Mouse (Mus musculus): ENCODE results near the gene Colq. TPM values are rescaled to one million over a fixed set of nuclear protein-coding genes. Genes with fewer than 3 reads are reported as not detected.

Colq gene
- polyA plus RNA-seq, 1 experiment: 1.7 TPM

DNA sequence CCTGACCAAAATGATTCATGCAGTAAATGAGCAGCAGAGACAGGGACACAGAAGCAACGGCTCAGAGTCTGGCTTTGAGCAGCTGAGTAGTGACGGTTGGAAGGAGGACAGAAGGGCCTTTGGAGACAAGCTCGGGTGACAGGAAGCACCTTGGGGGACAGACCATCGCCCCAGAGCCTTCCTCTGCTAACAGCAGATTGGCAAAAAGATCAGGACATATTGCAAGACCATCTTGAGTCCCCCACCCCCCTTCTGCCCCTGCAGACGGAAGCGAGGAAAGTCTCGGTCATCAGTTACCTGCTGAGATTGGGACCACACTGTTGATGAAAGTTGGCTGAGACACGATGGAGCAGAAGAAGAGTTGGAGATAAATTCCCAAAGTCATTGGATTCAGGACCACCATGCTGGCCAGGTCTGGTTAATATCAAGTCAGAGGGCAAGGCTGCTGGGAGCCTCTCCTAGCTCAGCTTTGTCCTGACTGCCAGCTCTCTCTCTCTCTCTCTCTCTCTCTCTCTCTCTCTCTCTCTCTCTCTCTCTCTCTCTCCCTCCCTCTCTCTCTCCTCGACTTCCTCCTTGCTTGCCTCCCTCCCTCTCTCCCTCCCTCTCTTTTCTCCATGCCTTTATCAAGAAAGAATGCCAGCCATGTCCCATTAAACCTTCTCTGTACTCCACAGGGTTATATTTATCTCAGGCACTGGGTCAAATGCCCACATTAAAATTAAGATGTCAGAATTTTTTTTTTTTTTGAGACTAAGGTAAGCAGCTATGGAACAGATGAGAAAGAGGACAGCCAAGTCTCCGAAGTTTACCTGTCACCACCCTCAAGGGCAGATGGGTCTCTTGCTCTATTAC, 14.1 kb downstream of the Colq start:
- 53% methylated on average over 10 of the region's 10 CpGs for WGBS
- no peak for DNase-seq (ENCODE audit: low read depth, low spot score)

DNA sequence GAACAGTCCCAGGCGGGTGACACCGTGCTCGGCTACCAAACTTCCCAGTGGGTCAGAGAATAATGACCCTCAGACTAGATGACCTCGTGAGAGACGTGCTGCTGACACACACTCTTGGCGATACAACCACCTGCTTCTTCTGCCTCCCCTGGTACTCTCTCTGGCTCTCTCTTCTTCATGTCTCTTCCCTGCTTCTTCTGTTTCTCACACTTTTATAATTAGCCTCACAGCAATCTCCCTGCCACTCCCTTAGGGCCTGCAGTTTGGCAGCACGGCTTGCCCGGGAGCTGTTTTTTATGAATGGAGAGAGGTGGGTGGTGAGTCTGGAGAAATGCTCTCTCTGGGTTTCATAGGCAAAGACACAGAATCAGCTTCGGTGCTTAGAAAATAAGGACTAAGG, 15.3 kb downstream of the Colq start:
- WGBS: 66% methylated on average over 9 of the region's 9 CpGs
- no peak for DNase-seq (ENCODE audit: low read depth, low spot score)

DNA sequence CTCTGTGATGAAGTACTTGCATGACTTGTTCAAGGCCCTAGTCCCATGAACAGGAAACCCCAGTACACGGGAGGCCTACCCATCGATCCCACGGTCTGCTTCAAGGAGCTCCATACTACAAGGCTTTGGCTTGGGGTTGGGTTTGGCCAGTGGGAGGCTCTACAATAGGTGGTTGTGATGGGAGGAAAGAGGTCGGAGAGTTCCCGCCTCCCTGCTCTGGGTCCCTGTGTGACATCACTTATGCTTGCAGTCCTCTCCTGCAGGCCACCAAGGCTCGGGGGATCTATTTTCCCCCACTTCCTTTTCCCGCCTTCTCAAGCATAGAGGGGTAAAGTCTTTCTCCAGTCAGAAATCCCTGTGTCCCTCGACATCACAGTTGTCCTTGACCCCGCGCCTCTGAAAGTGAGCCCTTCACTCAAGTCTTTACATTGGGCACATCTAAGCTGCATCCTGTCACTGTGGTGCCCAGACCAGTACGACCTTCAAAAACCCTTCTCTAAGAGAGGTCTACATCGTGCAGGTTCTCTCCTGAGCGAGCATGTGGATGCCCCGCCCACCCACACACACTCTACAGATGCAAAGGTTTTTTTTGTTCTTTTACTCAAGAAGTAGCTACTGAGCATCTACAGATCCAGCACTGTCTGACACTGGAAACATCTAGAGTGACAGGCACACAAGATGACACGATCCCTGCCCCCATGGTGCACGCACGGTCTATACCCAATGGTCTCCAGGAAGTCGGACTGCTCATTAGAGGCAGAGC, 16.1 kb downstream of the Colq start:
- no peak for DNase-seq (ENCODE audit: low read depth, low spot score)
- 86% methylated on average over 18 of the region's 18 CpGs for WGBS

DNA sequence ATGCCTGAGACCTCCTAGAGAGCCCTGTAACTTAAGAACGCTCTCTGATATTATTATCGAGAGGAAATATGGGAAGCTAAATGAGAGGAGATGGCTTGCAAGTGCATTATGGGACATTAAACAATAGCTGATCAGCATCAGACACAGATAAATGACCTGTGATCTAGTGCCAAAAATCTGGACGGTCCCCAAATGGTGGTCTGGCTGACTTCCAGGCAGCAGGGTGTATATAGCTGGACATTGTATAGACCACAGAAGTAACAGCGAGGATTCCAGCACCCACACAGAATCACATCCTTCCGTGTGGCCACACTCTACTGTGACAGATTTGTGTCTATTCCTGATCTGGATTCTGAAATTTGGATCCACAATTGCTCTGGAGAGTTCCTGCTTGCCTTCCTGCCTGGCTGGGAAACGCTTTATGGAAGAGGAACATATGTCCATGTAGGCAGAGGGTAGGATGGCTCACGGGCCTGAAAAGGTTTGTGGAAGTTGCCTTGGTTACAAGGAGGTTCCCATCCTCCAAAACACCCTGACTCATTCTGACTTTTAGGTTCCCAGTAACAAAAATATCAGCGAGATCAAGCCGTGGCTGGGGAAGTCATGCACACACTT, 18.5 kb downstream of the Colq start:
- 62% methylated on average over 9 of the region's 9 CpGs for WGBS
- no peak for DNase-seq (ENCODE audit: low read depth, low spot score)

DNA sequence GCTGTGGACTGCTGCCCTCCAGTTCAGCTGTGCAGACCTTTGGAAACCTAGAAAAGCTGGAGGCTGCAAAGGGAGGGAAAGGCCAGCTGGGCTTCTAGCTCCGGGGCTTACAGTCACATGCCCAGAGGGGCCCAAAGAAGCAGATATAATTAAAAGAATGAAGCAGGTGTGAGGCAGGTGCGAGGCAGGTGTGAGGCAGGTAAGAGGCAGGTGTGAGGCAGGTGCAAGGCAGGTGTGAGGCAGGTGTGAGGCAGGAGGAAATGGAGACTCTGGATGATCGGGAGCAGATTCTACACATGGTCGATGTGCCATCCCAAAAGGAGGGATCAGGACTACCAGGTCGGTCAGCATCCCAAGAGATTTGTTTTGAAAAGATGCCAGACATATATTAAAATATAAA, 19.7 kb downstream of the Colq start:
- 67% methylated on average over 5 of the region's 5 CpGs for WGBS
- DNase-seq (ENCODE audit: low read depth, low spot score): no peak

DNA sequence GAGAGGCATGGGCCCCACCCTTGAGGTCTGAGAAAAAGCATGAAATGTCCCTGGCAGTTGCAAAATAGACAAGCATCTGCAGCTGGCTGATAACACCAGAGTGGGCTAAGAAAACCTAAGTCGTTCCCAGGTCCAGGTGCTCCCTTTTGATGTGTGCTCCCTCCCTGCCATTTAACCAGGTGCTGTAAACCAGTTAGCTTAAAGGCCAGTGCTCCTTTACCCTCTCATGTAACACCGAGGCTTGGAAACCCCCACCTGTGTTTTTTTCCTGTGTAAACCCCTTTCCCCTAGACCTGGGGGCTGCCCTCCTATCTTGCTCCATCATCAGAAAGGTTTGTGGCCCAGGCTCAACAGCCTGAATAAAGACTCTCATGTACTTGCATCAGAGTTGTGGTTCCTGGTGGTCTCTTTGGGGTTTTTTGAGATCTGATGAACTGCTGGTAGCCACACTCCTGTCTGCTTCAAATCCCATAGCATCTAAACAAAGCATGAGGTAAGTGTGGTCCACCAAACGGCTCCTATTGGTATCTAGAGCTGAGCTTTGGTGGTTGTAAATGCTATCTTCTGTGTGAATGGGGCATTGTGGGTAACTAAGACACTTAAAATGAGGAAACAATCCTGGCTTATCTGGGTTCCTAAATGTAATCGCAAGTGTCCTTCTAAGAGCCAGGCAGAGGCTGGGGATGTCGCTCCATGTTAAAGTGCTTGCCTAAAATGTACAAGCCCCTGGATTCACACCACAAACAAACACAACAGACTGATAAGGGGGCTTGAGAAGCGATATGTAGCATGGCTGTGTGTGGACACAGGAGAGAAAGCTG, 20.8 kb downstream of the Colq start:
- no peak for DNase-seq (ENCODE audit: low read depth, low spot score)

DNA sequence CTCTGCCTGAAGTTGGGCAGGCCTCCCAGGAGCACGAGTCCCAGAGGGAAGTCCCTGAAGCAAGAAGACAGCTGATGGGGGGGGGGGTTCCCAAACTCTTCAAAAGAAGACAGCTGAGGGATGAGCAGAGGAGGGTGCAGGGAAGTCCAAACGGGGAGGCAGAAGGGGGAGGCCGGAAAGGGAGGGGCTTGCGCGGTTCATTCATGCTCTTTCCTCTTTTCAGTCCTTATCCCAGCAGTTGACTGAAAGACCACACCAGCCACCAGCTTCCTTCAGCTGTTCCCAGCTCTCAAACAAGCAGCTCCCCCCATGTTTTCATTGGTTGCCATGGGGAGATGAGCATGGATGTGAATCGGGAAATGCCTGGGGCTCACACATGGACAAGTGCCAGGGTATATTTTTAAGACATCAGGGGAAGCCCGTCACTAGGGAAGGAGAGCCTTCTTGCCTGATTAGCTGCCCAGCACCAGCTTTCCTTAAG, 22.0 kb downstream of the Colq start:
- DNase-seq (ENCODE audit: low read depth, low spot score): no peak
- WGBS: 50% methylated on average over 7 of the region's 7 CpGs

More for the DNA sequence above, 20.8 kb downstream of the Colq start:
- 56% methylated on average over 6 of the region's 6 CpGs for WGBS

DNA sequence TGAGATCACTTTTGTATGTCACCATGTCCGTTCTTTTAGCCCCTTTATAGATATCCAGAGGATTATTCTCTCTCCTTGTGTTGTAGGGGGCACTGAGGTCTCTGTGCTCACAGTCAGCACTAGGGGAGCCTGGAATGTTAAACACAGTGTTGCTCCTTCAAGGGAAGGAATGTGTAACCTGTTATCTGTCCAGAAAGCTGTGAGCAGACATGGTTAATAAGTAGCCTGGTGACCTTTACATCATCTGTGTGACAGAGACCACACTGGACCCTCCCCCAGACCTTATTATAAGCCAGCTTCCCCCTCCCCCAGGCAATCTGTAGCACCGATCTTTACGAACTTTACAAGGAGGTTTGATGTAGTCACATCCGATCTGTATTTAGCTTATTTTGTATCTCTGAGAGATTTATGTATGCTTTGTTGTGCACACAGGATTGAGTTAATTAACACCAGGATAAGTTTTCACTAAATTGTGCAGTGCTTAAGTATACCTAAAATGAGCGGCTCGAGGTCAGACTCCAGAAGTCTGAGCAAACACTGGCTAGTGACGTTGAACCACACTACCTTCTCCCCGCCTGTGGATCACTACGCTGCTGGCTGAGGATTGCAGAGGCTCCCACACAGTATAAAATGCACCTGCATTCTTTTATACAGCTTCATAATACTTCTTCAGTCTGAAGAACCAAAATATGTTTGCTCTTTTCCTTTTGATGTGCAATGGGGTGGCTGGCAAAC, 25.5 kb downstream of the Colq start:
- 46% methylated on average over 9 of the region's 9 CpGs for WGBS
- DNase-seq (ENCODE audit: low read depth, low spot score): no peak

DNA sequence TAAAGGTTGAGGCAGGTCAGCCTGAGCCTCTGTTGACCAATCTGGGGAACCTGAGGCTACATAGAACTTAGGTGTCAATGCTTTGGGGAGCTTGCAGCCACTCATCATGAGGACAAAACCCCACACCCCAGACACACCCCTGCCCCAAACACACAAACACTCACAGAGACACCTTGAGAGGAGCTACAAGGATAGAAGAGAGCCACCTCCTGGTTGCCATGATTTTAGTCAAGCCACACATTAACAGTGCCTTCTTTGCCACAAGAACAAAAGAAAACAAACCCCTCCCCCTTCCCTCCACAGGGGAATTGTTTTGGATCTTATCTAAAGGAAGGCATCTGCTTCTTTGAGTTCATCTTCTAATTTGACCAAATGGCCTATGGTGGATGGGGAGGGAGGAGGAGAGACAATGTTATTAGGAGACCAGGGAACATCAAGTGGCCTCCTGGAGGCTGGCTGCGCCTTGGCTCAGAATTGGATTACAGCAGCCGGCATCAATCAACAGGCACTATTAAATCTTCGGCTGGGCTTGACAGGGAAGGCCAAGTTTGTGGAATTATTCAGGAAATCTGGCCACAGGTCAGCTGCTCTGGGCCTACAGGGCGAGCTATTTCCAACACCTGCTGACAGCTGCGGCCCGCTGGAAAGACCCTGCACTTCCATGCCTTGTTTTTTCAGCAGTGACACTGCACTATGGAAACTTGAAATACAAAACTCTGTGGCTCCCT, 26.5 kb downstream of the Colq start:
- no peak for DNase-seq (ENCODE audit: low read depth, low spot score)
- WGBS: 52% methylated on average over 6 of the region's 6 CpGs

DNA sequence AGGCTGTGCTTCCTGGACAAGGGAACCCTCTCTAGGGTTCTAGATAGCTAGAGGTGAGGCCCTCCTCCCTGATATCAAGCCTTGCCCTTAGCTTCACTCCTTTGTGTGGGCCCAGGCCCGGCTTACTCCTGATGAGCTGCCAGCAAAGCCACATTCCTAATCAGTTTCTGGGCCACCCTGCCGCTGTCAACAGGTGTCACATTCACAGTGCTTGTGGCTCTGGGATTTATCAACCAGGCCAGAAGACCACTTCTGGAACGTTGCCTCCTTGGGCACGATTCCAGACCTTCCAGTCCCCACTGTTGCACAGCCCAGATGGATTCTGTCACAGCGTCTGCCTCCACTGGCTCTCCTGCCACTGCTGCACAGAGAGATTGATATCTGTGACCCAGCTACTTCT, 30.3 kb downstream of the Colq start:
- no peak for DNase-seq (ENCODE audit: low read depth, low spot score)
- 40% methylated on average over 5 of the region's 5 CpGs for WGBS

DNA sequence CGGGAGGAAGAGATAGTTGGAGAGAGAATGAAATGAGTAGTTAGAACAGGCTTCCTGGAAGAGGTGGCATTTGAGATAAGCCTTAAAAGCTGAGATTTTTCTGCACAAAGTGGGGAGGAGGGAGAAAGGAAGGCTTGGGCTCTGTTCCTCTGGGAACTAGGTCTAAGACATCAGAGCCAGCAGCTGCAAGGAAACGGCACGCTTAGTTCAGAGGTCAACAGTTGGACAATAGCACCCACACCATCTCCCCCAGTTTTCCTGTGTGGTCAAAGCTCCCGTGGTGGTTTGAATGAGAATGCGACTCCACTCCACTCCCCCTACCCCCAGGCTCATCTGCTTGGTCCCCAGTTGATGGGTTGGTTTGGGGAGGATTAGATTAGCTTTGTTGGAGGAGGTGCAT, 31.9 kb downstream of the Colq start:
- DNase-seq (ENCODE audit: low read depth, low spot score): no peak
- 64% methylated on average over 5 of the region's 5 CpGs for whole genome bisulfite sequencing

DNA sequence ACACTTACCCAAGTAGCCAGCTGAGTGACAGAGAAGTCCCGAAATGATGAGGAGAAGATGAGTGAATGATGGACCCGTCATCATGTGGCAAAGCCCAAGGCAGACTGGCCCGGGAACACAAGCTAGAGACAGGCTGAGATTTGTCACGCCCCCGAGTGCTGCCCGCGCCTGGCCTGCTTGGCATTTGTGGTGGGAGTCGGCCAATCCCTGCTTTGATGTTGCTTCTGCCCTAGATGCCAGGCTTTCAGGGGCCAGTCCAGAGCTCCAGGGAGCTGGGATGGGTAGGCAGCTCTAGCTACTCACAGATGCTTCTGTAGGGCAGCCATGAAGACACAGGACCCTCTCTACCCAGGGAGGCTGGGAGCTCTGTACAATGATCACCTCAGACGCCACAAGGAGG, 33.4 kb downstream of the Colq start:
- DNase-seq (ENCODE audit: low read depth, low spot score): no peak
- WGBS: 57% methylated on average over 9 of the region's 9 CpGs

DNA sequence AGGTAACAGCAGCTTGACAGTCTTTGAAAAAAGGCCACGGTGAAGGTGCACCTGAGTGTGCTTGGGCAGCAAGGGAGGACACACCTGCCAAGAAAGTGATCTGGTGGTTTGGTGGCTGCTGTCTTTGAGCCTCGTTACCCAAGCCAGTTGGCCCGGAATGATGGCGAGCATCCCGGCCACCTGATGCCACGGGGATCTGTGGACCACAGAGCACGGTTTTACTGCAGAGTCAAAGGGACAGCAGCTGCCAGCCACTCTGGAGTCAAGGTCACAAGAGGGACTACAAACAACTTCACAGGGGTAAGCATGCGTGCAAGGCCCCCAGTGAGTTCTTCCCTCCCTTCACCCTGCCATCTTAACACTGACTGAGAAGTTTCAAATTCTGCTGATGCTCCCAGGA, 33.9 kb downstream of the Colq start:
- WGBS: 71% methylated on average over 8 of the region's 8 CpGs
- DNase-seq (ENCODE audit: low read depth, low spot score): no peak

DNA sequence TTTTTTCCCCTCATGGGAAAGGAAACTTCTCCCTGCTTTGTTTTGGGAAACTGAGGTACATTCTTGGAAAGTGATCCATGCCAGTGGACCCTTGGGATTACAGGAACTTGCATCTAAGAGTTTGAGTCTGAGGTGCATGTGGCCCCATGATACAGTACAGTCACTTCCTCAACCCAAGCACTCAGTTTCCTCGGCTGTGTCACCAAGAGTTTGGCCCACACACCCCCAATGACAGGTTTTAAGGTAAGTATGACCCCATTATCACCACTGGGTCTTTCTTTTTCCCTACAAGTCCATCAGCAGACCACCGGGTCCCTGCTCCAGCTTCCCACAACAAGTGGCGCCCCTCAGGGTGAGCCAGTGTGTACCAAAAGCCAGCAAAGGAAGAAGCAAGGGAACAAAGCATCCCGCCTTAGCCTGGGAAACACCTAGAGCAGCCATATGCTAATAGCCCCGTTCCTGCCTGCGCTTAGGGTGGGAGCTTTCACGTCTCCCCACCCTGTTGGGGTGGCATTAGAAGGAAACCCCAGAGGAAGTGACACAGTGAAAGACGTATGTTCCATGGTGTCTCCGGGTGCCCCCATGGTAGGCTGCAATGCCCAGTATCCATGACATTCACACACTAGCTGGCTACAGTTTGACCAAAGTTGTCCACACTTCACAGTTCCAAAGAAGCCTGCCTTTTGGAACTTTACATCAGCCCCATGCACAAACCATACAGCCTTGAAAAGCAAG, 34.5 kb downstream of the Colq start:
- WGBS: 85% methylated on average over 9 of the region's 9 CpGs
- DNase-seq (ENCODE audit: low read depth, low spot score): no peak

DNA sequence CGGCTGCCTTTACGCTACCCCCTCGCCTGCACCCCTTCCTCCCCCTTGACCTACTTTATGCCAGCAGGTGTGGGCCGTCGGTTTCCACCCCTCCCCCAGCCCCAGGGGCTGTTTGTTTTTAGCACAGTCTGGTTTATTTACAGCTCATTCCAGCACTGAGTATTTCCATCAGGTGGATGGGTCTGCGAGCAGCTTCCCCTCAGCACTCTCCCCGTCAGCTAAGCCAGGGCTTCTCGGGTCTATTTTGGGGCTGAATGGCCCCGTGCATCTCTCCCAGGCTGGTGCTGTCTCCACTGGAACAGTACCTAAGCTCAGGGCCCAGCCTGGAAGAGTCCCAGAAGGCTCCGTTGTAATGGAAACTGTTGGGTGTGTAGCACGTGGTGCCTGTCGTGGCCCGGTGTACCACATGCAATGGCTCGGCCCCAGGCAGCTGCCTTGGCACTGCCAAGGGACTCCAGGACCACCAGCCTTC, 35.1 kb downstream of the Colq start:
- 40% methylated on average over 14 of the region's 14 CpGs for WGBS
- no peak for DNase-seq (ENCODE audit: low read depth, low spot score)

DNA sequence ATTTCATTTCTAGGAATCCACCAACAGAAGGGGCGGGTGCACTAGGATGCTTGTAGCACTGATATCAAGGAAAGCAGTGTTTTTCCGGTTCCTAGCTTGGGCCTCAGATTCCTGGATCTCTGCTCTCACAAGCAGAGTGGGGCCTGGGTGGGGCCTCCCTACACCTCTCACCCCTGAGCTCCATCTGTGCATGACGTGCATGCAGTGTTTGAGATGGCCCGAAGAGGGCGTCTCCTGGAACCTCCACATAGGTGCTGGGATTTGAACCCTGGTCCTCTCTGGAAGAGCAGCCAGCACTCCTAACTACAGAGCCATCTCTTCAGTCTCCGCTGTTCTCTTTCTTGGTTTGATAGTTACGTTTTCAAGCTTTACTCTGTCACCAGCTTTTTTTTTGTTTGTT, 36.1 kb downstream of the Colq start:
- 85% methylated on average over 7 of the region's 7 CpGs for WGBS
- DNase-seq (ENCODE audit: low read depth, low spot score): no peak

DNA sequence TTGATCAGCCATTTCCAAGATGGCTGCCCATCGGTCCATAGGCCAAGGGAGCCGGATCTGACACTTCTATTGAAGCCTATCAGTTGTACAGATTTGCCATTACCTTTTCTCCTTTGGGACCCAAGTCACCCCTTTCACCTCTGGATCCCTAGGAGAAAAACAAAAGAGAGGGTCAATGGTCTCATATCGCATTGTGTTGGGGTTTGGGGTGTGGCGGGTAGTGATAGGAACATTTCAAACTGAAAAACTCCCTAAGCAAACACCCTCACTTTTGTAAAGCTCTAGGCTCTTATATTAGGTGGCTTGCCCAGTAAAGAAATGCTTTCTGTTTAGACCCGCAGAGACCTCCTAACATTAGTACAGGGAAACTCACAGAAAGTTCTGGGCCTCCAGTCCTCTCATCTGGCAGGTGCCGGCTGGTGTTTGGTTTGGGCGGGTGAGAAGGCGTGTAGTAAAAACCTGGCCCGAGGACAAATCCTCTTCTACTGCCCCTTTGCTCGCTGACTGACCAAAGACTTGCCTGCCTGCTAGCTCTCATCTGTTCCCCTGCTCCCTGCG, 47.2 kb downstream of the Colq start:
- WGBS: 49% methylated on average over 11 of the region's 11 CpGs
- no peak for DNase-seq (ENCODE audit: low read depth, low spot score)
